Mouse (Mus musculus): ENCODE data around the gene Ifih1.

Ifih1 gene

DNA sequence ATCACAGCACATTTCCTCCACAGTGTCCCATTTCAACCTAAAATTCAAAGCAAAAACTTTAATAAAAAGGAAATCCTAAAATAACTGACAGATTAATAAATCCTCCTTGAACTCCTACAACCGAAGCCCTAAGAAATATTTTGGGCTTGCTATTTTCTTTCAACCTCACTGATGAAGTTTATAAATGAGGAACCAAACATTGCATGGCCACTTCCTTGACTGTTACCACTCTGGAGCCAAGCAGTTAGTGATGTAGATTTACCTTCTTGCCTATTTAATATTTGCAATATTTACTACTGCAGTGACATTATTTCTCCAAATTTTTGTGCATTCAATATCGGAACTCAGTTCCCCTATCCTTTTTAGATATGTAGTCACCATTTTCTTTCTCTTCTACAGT lies 6.2 kb downstream of the Ifih1 start:
- DNase-seq (ENCODE audit: low read depth, low spot score): no peak

GRCm38 (mm10) chr2:62630446-62630845 lies 15.6 kb downstream of the Ifih1 start:
- peak; percentile 35 for DNase-seq (ENCODE audit: low read depth, low spot score)

DNA sequence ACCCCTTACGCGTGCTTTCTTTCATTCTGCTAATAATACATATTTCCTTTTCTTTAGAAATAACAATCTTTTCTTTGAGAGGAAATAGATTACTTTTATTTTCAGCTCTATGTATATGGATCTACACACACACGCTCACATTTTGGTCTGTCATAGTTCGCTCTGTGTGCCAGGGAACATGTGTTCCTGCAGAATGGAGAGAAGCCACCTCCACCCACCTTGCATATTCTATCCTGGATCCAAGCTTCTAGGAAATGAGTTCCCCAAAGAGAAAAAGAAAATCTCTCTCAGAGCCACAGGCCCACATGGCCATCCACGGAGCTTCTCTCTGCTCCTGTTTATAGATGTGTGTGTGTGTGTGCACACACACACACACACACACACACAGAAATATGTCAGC lies 17.7 kb downstream of the Ifih1 start:
- DNase-seq (ENCODE audit: low read depth, low spot score): no peak

DNA sequence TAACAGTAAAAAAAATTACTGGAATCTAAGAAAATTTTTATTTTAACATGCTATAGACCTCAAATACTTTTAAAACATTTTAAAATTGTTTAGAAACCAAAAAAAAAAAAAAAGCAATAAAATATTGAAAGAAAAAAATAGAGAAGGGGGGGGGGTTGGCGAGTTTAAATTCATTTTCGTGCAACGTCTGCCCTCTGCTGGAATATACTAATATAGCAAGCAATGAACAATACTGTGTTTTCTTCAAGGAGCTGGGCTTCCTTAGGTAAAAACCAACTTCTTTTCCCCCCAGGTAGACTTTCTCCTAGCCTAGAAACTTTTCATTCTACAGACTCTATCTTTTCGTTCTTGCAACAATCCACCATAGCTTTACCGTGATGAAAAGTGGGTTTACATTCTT lies 18.3 kb downstream of the Ifih1 start:
- no peak for DNase-seq (ENCODE audit: low read depth, low spot score)

GRCm38 (mm10) chr2:62623024-62623441 lies 23.0 kb downstream of the Ifih1 start:
- DNase-seq (ENCODE audit: low read depth, low spot score): no peak

DNA sequence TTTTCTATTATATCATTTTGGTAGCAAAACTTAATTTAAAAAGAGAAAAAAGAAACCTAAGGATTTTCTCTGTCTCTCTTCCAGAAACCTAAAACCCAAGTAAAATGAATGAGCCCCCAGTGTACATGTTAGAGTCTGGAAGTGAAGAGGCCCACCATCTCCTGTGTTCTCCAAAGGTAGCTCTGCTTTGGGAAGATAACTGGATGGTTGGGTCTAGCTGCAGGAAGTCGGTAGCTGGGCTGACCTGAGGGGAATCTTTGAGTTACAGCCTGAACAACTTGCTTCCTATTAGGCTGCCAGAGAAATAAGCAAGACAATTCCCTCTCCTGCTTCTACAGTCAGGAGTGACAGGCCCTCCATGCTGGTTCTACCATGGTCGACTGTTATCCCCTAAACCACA lies 26.4 kb downstream of the Ifih1 start:
- no peak for DNase-seq (ENCODE audit: low read depth, low spot score)

- DNase-seq (ENCODE audit: low read depth, low spot score): no peak
These were observed 27.1 kb downstream of the Ifih1 start for GRCm38 (mm10) chr2:62618934-62619341.

DNA sequence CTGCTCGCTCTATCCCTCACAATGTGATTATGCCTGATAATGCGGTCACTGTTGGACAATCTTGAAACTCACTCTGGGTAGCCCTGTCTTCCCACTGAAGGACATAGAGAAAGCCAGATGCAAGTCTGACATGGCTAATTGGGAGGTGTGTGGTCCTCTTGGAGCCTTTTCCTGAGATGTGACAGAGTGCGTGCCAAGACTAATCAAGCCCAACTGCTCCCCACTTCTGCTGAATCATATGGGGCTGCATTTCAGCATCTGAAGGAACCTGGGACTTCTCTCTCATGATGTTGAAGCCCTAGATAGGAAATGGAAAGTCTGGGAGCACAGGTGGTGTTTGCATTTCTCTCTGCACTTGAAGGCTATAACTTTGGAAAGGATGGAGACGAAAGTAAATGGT lies 32.9 kb downstream of the Ifih1 start:
- no peak for DNase-seq (ENCODE audit: low read depth, low spot score)

DNA sequence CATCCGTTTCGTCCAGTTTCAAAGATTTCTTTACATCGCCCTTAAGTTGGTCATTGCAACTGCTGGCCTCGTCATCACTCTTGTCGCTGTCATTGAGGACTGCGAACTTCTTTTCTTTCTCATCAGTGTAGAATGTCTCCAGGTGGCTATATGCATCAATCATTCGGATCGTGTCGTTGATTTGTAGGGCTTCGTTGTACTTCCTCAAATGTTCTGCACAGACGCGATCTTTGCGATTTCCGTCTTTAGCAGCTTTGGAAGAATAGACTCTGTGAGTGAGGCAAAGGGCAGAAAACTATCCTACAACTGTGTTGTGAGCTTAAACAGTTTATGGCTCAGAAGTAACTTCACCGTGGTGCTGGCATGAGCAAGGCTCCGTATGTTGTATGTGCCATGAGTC lies 39.9 kb downstream of the Ifih1 start:
- DNase-seq (ENCODE audit: low read depth, low spot score): no peak

GRCm38 (mm10) chr2:62603530-62603929 lies 42.5 kb downstream of the Ifih1 start:
- no peak for DNase-seq (ENCODE audit: low read depth, low spot score)

- peak; percentile 69 for DNase-seq (ENCODE audit: low read depth, low spot score)
These were observed 49.5 kb downstream of the Ifih1 start for GRCm38 (mm10) chr2:62596586-62596985.

DNA sequence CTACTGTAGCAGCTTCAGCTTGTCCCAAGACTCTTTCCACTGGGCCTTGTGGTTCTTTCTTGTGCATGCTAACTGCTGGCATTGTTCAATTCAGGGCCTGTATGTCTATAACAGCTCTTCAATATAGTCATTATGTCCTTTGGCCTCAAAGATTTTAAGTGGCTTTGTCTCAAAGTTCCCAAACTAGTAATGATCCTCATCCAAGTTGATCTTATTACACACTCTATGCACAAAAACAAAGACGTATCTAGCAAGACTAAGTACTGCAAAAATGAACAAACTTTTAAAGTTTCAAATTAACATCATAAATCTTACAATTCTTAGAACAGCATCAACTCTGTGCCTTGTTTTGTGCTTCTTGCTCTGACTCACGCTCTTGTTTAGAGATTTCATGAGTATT lies 51.6 kb downstream of the Ifih1 start:
- no peak for DNase-seq (ENCODE audit: low read depth, low spot score)

DNA sequence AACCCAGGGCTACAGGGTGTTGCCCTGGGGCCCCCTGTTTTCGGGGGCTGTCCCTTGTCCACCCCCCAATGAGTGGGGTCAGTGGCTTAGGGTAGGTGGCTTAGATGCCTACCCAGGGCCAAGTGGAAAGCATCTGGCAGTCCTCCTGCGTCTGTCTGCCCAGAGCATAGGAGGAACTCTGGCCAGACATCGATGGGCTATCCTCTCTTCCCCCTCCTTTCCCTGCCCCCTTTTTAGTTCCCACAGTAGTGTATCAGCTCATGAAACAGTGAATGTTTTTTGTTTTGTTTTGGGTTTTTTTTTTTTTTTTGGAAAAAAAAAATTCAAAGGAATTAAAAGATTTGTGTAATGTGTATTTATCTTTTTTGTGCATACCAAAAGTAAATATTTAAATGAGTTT lies 54.5 kb downstream of the Ifih1 start:
- no peak for DNase-seq (ENCODE audit: low read depth, low spot score)

- no peak for DNase-seq (ENCODE audit: low read depth, low spot score)
These were observed 56.7 kb downstream of the Ifih1 start for GRCm38 (mm10) chr2:62589333-62589732.

GRCm38 (mm10) chr2:62585769-62586168 lies 60.3 kb downstream of the Ifih1 start:
- no peak for DNase-seq (ENCODE audit: low read depth, low spot score)

- no peak for DNase-seq (ENCODE audit: low read depth, low spot score)
These were observed 71.1 kb downstream of the Ifih1 start for GRCm38 (mm10) chr2:62574962-62575361.

DNA sequence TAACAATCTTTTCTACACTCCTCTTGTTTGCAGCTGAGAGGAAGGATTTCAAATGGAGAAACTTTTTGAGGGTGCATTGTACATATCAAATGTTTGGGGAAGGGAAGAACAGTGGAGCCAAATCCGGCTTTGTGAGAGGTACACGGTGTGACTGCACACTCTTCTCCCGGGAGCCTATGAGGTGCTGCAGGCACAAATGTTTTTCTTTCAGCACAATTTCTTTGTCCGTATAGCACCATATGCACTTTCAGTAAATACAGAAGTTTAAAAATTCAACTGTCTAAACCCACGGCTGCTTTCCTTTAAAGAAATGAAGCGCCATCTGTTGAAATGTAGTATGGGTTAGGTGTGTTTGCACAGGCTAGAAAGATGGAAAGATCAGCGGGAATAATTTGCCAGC lies 71.8 kb downstream of the Ifih1 start:
- DNase-seq (ENCODE audit: low read depth, low spot score): no peak

- peak; percentile 69 for DNase-seq (ENCODE audit: low read depth, low spot score)
These were observed 72.3 kb downstream of the Ifih1 start, which contains the start of gene Fap for GRCm38 (mm10) chr2:62573753-62574159. Gene Fap, minus strand, starts transcription at chr2:62574075.

DNA sequence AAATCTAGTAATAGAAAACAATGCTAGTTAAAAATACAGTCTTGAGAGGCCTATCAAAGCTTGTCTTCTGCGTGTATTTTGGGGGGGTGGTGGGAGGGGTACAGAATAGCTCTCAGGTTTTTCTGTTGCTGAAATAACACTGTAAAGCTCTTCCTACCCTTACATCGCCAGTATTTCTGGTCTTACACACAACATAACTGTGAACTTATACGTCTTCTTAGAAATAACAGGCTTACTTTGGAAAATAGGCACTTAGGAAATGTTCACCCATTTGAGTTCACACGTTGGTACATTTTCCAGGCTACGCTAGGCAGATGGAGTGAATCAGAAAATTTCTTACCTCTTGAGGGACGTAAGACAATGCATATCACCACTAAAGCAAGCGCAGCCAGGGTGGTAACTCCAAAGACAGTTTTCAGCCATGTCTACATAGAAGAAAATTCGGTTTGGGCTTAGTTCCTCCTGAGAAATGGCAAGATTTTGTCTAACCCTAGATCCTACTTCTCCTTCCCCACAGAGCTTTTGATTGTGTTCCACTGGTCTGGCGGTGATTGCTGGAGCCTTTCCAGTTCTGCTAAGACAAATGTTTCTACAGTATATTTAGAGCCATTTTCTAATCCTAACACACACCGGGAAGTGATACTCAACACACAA lies 72.8 kb downstream of the Ifih1 start:
- DNase-seq (ENCODE audit: low read depth, low spot score): no peak

DNA sequence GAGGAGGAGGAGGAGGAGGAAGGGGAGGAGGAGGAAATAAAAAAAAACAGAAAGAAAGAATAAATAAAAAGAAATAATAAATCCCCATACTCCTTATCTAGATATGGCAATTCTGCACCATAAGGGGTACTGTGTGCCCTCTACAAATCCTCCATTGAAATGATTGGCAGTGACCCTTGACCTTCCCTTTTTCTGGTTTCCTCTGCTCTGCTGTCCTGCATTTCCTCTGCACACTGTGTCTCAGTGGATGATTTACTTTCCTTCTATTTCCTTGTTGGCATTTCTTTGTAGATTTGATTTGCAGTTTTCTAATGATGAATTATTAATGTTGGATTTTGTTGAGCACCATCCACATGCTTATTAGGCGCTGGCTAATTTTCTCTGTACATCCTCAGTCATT lies 81.4 kb downstream of the Ifih1 start:
- DNase-seq (ENCODE audit: low read depth, low spot score): no peak

DNA sequence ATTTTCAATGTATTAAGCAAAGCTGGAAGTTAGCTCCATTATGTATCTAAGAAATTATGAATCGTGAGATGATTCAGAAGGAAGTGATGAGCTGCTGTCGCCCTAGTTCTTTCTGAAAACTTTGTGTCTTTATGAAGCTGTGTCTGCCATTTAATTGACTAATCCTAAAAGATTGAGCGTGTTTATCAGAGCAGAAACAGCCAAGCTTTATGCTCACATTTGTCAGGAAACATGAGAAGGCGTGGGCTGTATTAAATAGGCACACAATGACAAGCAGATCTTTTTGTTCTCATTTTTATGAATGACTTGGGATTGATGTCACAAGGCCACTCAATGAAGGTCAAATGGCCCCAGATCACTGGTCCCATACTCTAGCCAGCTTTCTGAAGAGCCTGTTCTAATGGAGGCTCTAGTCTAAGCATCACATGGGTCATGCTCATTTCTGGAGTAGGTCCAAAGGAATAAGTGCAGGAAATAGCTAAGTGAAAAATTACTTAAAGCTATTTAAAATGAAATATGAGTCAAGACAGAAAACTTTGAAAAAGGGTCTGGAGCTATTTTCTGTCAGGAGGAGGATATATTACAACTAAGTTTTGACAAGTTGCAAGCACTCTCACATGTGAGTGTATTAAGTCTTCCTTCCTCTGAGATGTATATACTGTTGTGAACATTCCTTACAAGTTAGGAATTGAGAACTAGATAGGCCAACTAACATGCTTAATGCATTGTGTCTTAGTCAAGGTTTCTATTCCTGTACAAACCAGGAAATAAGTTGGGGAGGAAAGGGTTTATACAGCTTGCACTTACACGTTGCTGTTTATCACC lies 83.2 kb downstream of the Ifih1 start:
- no peak for DNase-seq (ENCODE audit: low read depth, low spot score)

GRCm38 (mm10) chr2:62557417-62557816 lies 88.6 kb downstream of the Ifih1 start:
- DNase-seq (ENCODE audit: low read depth, low spot score): no peak

GRCm38 (mm10) chr2:62556349-62556748 lies 89.7 kb downstream of the Ifih1 start:
- peak; percentile 52 for DNase-seq (ENCODE audit: low read depth, low spot score)

Data from skeletal muscle tissue, adult 2 months (tissue).